Mouse (Mus musculus) cerebellum, adult 9-10 months (tissue): ENCODE data around the gene Pdk2.
A peak's percentile ranks its signal among the peaks of the same experiment; 100 is the strongest.
"Not testable (repeated sequence)": the region's sequence is repeated elsewhere in the genome, so short reads cannot be mapped to it uniquely, and the experiment has no call there.

Experiments used
- DNase-seq: peaks from one replicate; pipeline ENCODE4 v3.0.0; 2022

The Pdk2 gene

DNA sequence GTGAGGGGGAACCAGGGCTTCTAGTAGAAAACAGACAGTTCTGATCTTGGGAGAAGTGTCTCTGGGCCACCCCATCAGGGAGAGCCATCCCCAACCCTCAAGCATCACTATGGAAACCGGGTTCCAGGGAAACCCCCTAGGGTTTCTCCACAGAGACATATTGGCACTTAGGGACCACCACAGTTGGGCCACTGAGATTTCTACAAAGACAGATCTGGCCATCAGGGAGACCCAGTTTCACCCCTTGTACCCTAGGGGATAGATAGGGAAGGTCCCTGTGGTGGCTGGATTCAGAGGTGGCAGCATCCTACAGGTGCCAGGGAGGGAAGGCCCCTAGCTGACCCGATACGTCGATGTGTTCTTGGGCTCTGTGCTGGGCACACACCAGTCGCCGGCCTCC is 14.3 kb downstream of the Pdk2 start:
- no peak for DNase-seq

DNA sequence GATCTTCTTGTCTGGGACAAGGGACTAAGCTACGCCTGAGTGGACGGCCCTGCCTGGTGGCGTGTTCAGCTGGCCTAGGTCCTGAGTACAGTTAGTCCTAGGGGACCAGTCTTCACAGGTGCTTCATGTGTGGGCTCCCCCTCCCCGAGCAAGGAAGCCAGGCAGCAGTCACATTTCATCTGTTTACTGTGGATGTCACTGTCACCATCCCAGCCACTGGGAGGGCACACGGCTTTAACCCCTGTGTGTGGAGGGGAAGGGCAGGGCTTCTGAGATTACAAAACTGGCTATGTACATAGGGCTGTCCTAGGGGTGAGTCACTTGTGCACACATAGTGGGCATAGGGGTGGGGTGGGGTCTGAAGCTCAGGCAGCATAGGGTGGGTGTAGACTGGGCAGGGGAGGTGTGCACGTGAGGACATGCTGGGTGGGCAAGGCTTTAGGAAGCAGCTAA is 15.0 kb downstream of the Pdk2 start:
- DNase-seq, result no peak

DNA sequence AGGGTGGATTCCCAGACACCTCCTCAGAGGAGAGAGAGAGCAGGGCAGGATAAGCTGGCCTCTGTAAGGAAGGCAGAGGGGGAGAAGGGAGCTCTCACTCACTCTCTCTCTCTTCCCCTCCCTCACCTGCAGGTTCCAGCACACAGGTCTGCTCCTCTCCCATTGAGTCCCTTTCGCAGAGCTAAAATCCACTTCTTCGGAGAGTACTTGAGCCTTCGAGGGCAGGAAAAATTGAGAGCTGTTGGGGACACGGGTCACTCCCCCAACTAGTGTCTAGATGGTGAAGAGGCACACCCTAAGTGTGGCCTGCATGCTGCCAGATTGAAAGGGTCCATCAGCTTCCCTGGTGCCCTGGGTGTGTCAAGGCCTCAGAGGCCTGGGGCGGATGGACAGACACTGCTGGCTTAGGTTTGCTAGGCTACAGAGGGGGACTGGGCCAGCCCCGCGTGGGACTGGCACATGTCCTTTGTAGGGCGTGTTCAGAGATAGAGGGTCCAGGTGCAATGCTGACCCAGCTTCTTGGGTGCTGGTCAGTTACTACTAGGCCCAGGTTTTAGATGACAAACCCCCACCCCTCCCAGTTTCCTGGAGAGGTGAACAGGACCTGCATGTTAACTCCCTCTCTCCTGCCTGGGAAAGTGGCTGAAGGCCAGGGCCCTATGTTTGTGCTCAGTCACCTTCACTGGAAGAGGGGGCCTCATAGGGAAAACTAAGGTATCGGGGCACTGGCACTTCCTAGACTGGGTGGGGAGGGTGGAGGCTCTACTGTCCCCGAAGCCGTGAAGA is 15.7 kb downstream of the Pdk2 start:
- DNase-seq, result no peak

DNA sequence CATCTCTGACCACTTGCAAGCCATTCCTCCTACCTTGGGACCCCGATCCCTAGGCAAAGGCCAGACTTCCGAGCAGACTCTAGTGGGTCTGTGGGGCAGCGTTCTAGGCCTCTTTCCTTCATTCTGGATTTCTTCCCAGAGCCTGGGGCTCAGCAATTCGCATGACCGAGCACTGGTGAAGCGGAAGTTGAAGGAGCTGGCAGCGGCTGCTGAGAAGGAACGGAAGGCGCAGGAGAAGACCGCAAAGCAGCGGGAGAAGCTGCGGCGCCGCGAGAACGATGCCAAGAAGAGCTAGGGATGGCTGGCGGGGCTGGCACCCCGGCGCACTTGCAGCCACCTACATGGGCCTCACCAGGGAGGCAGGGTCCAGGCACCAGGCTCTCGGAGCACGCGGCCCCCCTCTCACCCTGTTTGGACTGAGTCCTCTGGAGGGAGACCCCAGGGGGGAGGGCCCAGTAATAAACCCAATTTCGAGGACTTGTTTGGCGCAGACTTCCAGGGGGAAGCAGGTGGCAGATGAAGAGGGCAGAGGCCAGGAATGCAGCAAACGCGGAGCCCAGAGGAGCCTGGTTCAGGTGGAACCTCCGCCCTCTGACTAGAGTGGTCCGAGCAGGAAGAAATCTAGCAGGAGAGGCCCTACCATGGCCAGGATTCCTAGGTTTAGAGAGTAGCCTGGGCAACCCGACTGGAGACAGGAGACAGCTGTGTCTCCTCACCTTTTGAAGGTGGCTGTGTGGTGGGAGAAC is 16.5 kb downstream of the Pdk2 start:
- peak; percentile 96 for DNase-seq

DNA sequence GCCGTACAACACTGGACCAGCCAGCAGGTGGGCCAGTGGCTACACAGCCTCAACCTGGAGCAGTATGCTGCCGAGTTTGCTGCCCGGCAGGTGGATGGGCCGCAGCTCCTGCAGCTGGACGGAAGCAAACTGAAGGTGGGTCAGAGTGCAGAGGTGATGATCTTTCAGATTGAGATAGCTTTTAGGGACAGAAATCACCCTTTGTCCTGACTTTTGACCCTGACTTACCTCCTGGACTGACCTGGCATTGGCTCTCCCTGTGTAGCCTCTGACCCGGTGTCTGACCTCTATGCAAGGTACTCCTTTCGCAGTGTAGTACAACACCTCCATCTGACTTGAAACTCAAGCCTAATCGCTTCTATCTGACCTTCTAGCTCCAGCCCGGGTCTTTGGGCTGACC is 17.7 kb downstream of the Pdk2 start:
- DNase-seq, result no peak

DNA sequence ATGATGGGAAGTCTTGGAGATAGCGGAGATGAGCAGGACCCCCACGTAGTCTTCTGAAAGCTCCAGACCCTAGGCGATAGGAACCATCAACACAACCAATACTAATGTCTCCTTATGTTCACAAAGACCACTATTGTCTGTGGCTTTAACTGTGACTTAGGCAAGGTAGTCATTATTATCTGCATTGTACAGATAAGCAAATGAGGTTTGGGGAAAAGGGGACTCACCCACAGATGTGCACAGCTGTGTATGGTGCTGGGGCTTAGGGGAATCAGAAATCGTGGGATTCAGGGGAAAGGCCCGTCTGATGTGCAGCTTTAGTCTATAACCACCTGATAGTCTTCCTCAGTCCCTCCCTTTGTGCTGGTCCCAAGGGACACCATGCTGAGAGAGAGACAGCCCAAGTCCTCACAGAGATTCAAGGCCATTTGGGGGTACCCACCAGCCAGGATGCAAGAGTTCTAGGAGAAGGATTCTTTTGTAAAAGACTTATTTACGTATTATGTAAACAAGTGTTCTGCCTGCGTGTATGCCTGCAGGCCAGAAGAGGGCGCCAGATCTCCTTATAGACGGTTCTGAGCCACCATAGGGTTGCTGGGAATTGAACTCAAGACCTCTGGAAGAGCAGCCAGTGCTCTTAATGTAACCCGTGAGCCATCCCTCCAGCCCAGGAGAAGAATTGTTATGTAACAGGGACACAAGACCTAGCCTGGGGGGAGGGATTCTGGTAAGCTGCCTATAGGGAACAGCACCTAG is 18.7 kb downstream of the Pdk2 start:
- no peak for DNase-seq

DNA sequence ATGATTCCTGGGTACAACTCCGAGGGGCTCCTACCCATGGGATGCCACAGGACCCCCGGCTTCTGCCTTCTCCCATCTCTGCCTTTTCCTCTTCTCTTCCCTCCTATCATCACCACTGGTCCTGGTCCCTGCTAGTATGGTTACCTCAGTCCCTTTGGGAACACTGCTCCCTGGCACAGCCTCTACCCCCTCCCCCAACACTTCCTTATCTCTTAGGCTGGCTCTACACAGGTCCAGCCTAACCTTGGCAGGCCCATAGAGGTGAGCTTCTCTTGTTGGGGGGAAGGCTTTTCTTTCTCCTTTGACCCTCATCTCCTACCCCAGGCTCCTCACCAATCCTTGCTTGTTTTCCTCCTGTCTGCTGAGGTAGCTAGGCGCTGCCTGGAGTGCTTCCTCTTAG is 25.7 kb downstream of the Pdk2 start:
- DNase-seq, result no peak

DNA sequence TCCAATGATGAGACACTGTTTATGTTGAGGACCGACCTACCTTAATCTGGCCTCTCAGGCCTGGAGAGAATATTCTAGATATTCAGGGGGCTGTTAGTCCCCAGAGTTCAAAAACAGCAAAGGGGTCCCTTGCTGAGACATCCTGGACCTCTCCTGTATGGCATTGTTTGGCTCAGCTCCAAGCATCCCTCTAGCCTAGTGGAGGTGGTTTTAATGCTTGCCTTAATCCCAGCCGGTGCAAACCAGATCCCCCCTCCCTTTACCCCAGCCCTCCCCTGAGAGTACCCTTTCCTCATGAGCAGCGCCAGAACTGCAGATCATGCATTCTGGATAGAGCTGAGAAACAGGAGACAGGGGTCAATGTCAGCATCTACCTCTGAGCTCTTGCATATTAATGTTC is 28.7 kb downstream of the Pdk2 start:
- DNase-seq, result no peak

DNA sequence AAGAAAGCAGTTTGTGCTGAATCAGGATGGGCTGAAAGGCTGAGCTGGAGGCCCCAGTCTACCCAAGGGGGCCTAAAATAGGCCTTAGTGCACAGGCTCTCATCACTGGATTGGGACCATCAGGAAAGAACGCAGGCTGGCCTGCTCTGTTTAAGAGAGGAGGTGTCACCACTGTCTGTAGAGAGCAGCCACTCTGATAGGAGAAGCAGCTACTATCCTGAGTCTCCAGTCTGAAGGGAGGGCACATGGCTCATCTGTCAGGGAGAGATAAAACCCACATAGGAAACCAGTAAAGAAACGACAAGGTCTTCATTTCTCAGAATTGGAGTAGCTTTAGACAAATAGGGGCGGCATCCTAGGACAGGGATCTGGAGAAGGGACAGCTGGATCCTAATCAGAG is 29.1 kb downstream of the Pdk2 start:
- DNase-seq, result no peak

DNA sequence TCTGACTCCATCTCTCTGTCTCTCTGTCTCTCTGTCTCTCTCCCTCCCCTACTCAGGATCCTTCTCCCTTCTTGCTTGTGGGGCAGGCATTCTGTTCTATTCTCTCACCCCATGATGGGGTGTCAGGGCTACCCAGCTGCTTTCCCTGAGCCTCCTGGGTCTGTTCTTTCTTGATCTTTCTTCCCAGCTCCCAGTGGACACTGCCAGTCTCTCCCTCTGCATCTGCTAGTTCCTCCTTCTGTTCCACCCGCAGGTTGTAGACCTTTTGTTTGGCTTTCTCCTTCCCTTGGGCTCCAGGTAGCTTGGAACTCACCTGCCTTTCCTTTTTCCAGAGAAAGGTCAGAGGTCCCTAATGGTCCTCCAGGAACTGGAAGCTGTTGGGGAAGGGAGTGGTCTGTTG is 29.7 kb downstream of the Pdk2 start:
- no peak for DNase-seq

DNA sequence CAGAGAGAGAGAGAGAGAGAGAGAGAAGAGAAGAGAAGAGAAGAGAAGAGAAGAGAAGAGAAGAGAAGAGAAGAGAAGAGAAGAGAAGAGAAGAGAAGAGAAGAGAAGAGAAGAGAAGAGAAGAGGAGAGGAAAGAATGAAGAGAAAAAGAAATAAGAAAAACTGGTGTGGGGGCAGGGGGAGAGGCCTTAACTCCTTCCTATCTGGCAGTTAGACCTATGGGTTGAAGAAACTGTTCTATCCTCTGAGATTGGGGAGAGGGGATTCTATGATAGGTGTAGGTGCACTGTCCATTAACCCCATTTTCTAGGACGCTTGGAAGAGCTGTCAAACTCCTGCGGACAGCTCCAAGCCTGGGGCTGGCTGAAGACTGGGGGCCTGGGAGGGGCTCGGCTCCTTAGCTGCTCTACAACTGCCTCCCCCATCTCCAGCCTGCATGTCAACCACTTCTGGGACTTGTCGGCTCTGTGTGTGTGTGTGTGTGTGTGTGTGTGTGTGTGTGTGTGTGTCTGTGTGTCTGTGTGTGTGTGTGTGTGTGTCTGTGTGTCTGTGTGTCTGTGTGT is 30.2 kb downstream of the Pdk2 start:
- not testable (repeated sequence) for DNase-seq

DNA sequence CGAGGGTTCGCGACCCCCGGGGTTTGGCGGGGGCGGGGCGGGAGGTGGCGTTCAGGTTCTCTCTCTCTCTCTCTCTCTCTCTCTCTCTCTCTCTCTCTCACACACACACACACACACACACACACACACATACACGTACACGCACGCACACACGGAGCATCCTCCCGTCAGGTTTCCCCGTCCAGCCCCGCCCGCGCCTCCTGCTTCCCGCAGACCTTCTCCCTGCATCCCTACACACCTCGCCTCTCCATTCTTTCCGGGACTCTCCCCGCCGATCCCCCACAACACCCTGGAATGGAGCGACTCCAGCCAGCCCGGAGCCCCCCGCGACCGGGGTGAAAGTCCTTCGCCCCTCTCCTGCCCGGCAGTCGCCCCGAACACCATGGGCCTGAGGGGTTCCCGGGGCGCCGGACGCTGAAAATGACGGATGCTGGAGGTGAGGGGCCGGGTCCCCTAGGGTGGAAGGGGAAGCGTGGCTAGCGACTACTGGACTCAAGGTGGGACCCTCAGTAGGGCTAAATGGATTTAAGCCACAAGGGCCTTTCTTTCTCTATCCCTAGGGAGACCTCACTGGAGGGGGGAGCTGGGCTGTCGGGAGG is 30.9 kb downstream of the Pdk2 start:
- DNase-seq, result no peak

DNA sequence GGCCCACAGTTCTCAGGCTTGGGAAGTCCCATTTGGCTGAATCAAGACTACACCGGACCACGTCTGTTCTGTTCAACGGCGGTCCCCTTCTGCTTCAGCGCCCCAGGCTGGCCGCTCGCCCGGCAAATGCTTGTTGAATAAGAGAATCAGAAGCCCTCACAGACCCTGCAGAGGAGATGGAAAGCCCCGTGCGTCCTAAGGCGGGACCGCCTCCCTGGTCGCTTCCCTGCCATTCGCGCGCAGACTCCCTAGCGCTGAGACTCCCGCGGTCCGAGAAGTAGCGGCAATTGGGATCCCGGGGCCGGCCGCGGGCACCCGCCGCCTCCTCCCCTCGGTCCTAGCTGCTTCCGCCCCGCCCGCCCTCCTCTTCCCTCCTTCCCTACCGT is 31.5 kb downstream of the Pdk2 start, which contains the start of gene Samd14:
Gene Samd14 (plus strand): TSS at position 251 of the 386 bp plus-strand sequence.
- DNase-seq, result peak; percentile 84

DNA sequence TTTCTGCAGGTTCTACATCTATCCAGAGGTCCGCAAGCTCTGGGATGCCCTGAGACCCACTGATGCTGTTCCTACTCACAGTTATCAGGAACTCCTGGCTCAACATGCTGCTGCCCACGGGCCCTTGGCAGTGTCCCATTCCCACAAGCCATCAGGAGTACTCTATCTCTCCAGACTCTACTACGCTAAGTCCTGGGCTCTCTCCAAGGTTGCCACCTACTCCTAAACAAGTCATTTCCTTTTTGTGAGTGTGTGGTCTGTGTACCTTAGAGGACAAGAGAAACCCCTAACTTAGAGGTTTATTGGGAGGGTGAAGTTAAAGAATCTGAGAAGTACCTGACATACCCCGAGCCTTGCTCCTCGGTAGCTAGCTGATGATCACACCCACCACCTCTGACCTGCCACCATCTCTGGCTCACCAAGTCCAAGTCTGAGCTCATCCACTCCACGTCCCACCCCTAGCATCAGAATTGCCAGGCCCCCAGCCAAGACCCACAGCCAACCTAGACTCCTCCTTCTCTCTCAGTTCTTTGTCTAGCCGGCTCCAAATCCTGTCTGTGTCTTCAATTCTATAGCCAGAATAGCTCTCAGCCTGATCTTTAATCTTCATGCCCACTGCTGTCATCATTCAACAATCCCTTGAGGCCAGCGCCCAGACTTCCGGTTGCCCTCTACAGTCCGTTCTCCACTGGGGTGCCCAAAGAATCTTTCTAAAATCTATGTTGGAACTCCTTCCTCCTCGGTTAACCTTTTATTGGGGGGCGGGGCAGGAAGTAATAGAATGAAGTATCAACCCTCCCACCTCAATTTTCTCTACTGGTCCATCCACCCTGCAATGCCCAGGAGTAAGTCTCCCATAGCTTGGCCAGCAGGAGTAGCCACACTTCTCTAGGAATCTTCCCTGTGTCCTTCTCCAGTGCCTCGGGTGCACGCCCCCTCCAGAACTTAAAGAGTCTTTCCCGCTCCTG is 32.2 kb downstream of the Pdk2 start:
- DNase-seq, result no peak

DNA sequence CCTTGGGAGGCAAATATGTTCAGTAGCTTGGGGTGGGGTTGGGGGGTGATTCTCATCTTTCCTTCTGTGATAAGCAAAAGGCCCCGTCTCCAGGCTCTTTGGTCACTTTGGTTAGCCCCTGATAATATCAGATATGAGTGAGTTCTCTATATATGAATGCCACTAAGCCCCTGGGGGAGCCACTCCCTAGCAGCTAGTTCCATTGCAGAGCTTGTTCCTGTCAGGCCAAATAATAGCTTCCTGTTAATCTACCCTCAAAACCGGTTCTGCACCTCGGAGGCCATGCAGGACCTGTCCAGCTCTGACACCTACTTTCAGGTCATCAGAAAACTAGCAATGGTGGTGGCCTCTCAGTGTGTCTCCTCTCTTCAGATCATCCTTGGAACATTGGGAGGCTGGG is 33.7 kb downstream of the Pdk2 start:
- no peak for DNase-seq

DNA sequence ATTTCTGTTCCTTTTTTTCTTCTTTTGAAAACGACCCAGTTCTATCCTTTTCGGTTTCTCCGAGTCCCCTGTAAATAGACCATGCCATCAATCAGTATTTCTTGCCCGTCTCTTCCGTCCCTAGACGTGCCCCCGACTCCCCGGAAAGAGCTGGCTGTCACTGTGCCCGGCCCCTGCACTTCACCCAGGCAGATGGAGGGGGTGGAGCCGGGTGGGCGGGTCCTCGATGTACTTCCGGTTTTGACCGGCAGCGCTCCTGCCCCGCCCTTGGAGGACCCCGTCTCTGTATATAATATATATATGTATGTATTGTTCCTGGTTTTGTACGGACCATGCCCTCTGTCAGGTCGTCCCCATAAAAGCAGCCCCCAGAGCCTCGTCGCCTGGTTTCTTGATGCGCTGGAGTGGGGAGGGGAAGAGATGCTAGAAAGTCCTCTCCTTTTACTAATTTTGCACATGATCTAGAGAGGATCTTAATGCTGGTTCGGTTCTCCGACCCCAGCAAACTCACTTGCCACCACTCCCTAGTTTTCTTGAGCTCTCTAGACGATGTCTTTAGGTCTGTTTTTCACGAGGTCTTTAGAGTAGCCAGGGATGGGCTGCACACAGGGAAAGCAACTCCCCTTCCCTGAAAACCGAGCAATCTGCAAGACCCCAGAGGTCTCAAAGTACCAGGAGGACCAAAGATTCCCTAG is 34.5 kb downstream of the Pdk2 start:
- DNase-seq, result no peak

DNA sequence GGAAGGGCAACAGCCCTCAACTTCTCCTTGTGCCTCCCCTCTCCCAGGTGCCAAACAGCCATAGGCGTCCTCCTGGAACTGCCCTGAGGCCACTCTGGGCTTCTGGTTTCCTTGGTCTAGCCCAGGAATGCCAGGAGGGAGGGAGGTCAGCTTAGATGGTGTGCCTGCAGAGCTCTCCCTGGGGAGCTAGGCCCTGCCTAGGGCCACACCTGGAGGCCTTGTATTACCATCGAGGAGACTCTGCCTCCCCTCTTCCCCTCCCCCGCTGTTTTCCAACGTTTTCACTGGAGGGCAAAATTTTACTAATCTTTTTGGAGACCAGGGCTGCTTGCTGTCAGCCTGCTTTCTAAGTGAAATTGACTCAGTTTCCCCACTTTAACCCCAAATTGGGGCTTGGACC is 35.1 kb downstream of the Pdk2 start:
- no peak for DNase-seq

DNA sequence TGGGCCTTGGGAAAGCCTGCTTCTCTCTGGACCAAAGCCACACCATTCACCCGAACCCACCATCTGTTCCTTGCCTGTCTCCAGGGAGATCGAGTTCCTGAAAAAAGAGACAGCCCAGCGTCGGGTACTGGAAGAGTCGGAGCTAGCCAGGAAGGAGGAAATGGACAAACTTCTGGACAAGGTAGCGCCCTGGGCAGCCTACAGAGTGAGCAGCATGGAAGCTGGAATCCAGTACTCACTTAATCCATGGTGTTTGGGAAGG is 36.3 kb downstream of the Pdk2 start:
- no peak for DNase-seq

DNA sequence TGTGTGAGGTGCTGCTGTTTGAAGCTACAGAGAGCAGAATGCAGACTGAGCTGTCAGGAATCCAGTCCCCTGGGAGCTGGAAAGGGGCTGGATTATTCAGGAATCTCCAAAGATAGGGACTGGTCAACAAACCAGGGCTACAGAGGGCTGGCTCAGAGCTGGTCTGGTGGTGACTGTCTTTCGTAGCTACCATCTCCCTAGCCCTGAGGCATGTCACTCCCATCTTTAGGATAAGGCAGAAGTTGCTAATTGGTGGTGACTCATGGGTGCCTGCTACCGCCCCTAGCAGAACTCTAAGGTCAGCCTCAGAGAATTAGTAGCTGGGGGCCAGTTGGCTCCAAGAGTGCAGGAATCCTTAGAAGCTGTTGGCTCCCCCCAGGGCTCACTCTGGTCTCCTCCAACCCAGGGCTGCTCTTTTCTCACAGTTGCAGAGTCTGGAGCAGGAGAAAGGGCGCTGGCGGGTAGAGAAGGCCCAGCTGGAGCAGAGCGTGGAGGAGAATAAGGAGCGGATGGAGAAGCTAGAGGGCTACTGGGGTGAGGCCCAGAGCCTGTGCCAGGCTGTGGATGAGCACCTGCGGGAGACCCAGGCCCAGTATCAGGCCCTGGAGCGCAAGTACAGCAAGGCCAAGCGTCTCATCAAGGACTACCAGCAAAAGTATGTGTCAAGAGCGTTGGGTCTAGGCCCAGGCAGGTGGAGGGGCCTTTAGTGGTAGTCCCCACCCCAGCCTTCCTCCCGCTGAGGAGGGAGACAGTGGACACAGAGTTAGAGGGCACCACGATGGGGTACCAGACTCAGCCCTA is 36.8 kb downstream of the Pdk2 start:
- DNase-seq, result no peak

DNA sequence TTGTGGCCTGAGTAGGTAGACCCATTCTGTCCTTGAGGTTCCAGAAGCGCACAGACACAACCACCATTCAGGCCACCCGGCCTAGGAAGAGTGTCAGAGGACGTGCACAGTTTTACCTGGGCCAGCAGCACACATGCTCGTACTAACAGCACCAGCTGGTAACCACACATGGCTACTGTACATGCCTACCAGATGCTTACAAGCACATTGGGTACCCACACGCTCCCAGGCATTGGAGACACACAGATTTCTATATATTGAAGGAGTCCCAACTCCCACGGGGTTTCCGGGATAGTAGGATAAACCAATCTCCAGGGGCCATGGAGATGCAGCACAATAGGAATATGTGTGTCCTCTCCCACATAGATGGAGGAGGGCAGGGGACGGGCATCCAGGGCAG is 38.4 kb downstream of the Pdk2 start:
- no peak for DNase-seq
